Mouse (Mus musculus) olfactory bulb, adult 2 months (tissue): ENCODE data around the gene Zfp710.

Source experiments
- CTCF ChIP-seq: fragments of 200-500 bp; IDR thresholded peaks from 2 replicates; pipeline ENCODE4 v1.5.1; 2012; ENCODE audit warnings: low read depth, mild to moderate bottlenecking, low read length, moderate library complexity; ENCODE audit not compliant: insufficient read depth
- POLR2A ChIP-seq: fragments of 200-500 bp; IDR thresholded peaks from 2 replicates; pipeline ENCODE4 v1.6.1; 2012; ENCODE audit warnings: mild to moderate bottlenecking, low read depth, low read length, moderate library complexity; ENCODE audit not compliant: insufficient read depth

- no peak for TF ChIP-seq CTCF
- TF ChIP-seq POLR2A, result no peak
These were observed 10.6 kb upstream of the Zfp710 start for GRCm38 (mm10) chr7:80013884-80014550.
